Mouse (Mus musculus) brown adipose tissue, adult 24 weeks (tissue): Measurements from ENCODE around the gene Eipr1. TPM values are rescaled to one million over a fixed set of nuclear protein-coding genes. Genes with fewer than 3 reads are reported as not detected.

Experiments used
- H3K27ac ChIP-seq: fragments of 200-500 bp; replicated peaks from 2 replicates; pipeline ENCODE4 v1.5.1; 2012; ENCODE audit warnings: low read depth, mild to moderate bottlenecking, low read length
- H3K4me1 ChIP-seq: fragments of 200-500 bp; 2 replicates; pipeline ENCODE4 v1.6.1; 2012; ENCODE audit warnings: low read length, mixed read lengths; ENCODE audit not compliant: control insufficient read depth, insufficient read depth, insufficient read length
- H3K4me3 ChIP-seq: fragments of 200-500 bp; 2 replicates; pipeline ENCODE4 v1.5.1; 2012; ENCODE audit warnings: low read depth, mild to moderate bottlenecking, low read length, moderate library complexity; ENCODE audit not compliant: insufficient read depth
- polyA plus RNA-seq: library from polyadenylated mRNA; stranded (reverse); fragments of >200 nt; gene quantifications from 2 replicates; pipeline ENCODE4 v1.2.4, GENCODE M21; 2012; ENCODE audit not compliant: missing spikeins, insufficient read depth, insufficient read length

The Eipr1 gene
- polyA plus RNA-seq, 1 experiment: 23.1 TPM

GRCm38 (mm10) chr12:28735293-28735692 is 16.3 kb upstream of the Eipr1 start:
- H3K4me1 ChIP-seq: no peaks in the 10 kb centered on the region
- H3K4me3 ChIP-seq: no peak overlapping the region
- no peak overlapping the region for H3K27ac ChIP-seq

- Histone ChIP-seq H3K4me1 (no peaks in the 10 kb centered on the region), H3K27ac (no peak overlapping the region), H3K4me3 (no peak overlapping the region)
These were observed 8.3 kb upstream of the Eipr1 start for GRCm38 (mm10) chr12:28743328-28743727.

- Histone ChIP-seq H3K4me3 (peak within 1 kb of the TSS; percentile 81), H3K27ac (peak within 1 kb of the TSS; percentile 57), H3K4me1 (peaks cover 5% of the 10 kb centered on the region; the same call in 1 of the 2 replicates)
These were observed 1.5 kb upstream of the Eipr1 start, which contains the start of gene Trappc12 for GRCm38 (mm10) chr12:28750021-28750633. Trappc12 (minus strand) TSS chr12:28750472.

GRCm38 (mm10) chr12:28750876-28751275 is 727 bp upstream of the Eipr1 start:
- Histone ChIP-seq H3K27ac (no peak overlapping the region), H3K4me3 (peak overlapping the region; percentile 72; the same call in 1 of the 2 replicates), H3K4me1 (peaks cover 5% of the 10 kb centered on the region; the same call in 1 of the 2 replicates)

- Histone ChIP-seq H3K27ac (no peak overlapping the region), H3K4me3 (no peak overlapping the region), H3K4me1 (no peaks in the 10 kb centered on the region)
These were observed 4.4 kb downstream of the Eipr1 start for GRCm38 (mm10) chr12:28756019-28756418.

GRCm38 (mm10) chr12:28769953-28770352 is 18.4 kb downstream of the Eipr1 start:
- Histone ChIP-seq H3K4me3 (no peak overlapping the region), H3K27ac (no peak overlapping the region)

GRCm38 (mm10) chr12:28773815-28774214 is 22.2 kb downstream of the Eipr1 start:
- H3K4me3 ChIP-seq: no peak overlapping the region
- H3K4me1 ChIP-seq: no peaks in the 10 kb centered on the region
- H3K27ac ChIP-seq: no peak overlapping the region

More at GRCm38 (mm10) chr12:28769953-28770352, 18.4 kb downstream of the Eipr1 start:
- no peaks in the 10 kb centered on the region for H3K4me1 ChIP-seq

- Histone ChIP-seq H3K4me3 (no peak overlapping the region), H3K4me1 (0 out of 2 replicates have a peak, but pooled peaks cover 4% of the 10 kb centered on the region), H3K27ac (no peak overlapping the region)
These were observed 23.5 kb downstream of the Eipr1 start for GRCm38 (mm10) chr12:28775120-28775519.

GRCm38 (mm10) chr12:28775627-28776026 is 24.0 kb downstream of the Eipr1 start:
- no peak overlapping the region for H3K27ac ChIP-seq
- H3K4me3 ChIP-seq: no peak overlapping the region
- 0 out of 2 replicates have a peak, but pooled peaks cover 4% of the 10 kb centered on the region for H3K4me1 ChIP-seq

- H3K4me3 ChIP-seq: no peak overlapping the region
- H3K27ac ChIP-seq: no peak overlapping the region
- 0 out of 2 replicates have a peak, but pooled peaks cover 4% of the 10 kb centered on the region for H3K4me1 ChIP-seq
These were observed 28.6 kb downstream of the Eipr1 start for GRCm38 (mm10) chr12:28780180-28780579.

- Histone ChIP-seq H3K4me1 (0 out of 2 replicates have a peak, but pooled peaks cover 4% of the 10 kb centered on the region), H3K27ac (no peak overlapping the region), H3K4me3 (no peak overlapping the region)
These were observed 31.0 kb downstream of the Eipr1 start for GRCm38 (mm10) chr12:28782637-28783036.

GRCm38 (mm10) chr12:28784355-28784754 is 32.8 kb downstream of the Eipr1 start:
- Histone ChIP-seq H3K4me1 (0 out of 2 replicates have a peak, but pooled peaks cover 4% of the 10 kb centered on the region), H3K27ac (no peak overlapping the region), H3K4me3 (no peak overlapping the region)

GRCm38 (mm10) chr12:28784864-28785263 is 33.3 kb downstream of the Eipr1 start:
- Histone ChIP-seq H3K4me3 (no peak overlapping the region), H3K4me1 (0 out of 2 replicates have a peak, but pooled peaks cover 3% of the 10 kb centered on the region), H3K27ac (no peak overlapping the region)

GRCm38 (mm10) chr12:28785299-28785698 is 33.7 kb downstream of the Eipr1 start:
- H3K27ac ChIP-seq: no peak overlapping the region
- H3K4me3 ChIP-seq: no peak overlapping the region
- no peaks in the 10 kb centered on the region for H3K4me1 ChIP-seq

- Histone ChIP-seq H3K4me1 (no peaks in the 10 kb centered on the region), H3K4me3 (no peak overlapping the region), H3K27ac (no peak overlapping the region)
These were observed 34.7 kb downstream of the Eipr1 start for GRCm38 (mm10) chr12:28786310-28786709.

- no peaks in the 10 kb centered on the region for H3K4me1 ChIP-seq
- no peak overlapping the region for H3K27ac ChIP-seq
- H3K4me3 ChIP-seq: no peak overlapping the region
These were observed 41.0 kb downstream of the Eipr1 start for GRCm38 (mm10) chr12:28792613-28793012.
